Mouse (Mus musculus) layer of hippocampus, postnatal 25 days (tissue): ENCODE data around the gene Flnb. TPM values are rescaled to one million over a fixed set of nuclear protein-coding genes. Genes with fewer than 3 reads are reported as not detected.

Experiments used
- DNase-seq, 2 experiments: peaks; one replicate each; pipeline ENCODE4 v3.0.0; 2022; ENCODE audit warnings: mixed read lengths in 2 of 2, low spot score in 1 of 2; ENCODE audit errors: extremely low spot score in 1 of 2
- total RNA-seq, 2 experiments: library from RNA; stranded (reverse); gene quantifications; 2 replicates each; pipeline ENCODE4 v1.2.3; 2021

The Flnb gene
- total RNA-seq, 2 experiments from 2014 or later, result 37.2 to 68.2 TPM

DNA sequence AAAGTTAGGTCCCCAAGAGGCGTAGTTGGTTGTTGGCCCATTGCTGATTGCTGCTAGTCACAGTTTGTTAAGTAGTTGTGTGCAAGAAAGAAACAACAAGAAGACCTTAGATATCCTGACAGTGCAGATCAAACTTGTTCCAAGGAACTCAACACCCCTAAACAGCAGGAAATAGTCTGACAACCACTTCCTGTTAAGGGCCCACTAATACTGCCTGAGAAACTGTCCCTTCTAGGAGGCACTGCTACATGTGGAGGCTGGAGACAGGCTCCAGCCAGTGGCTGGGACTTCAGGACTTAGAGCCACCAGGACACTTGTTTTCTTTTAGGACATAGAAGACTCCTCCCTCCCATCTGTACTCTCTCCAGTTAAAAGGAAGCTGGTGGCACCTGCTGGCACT, 159.7 kb downstream of the Flnb start:
- DNase-seq, result no peak

- DNase-seq, result no peak
Observed at GRCm38 (mm10) chr14:7978183-7978582, 160.4 kb downstream of the Flnb start.

- no peak for DNase-seq
Observed at GRCm38 (mm10) chr14:7981226-7981625, 163.5 kb downstream of the Flnb start.

GRCm38 (mm10) chr14:7986913-7987312, 169.2 kb downstream of the Flnb start:
- no peak for DNase-seq

DNA sequence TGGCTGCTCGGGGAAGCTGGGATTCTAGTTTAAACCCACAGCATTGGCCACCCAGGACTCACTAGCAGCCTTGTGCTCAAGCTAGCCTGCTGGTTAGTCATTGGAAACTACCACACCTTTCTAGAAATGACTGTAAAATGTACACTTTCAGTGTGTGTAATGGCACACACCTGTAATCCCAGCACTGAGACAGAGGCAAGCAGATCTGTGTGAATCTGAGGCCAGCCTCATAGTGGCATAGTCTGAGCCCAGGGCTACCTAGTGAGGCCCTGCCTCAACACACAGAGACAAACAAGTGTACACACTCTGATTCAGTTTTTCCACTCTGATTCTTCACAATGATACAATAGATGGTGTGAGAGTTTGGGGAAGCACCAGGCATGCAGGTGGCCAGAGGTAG, 171.6 kb downstream of the Flnb start:
- no peak for DNase-seq

GRCm38 (mm10) chr14:7989961-7990360, 172.2 kb downstream of the Flnb start:
- no peak for DNase-seq

GRCm38 (mm10) chr14:7991108-7991776, 173.5 kb downstream of the Flnb start:
- DNase-seq, result no peak

- DNase-seq, result no peak
Observed at GRCm38 (mm10) chr14:7992158-7992557, 174.4 kb downstream of the Flnb start.

GRCm38 (mm10) chr14:7994271-7994767, 176.6 kb downstream of the Flnb start, which contains the start of gene Dnase1l3:
Gene Dnase1l3, minus strand, starts transcription at chr14:7994573.
- peak in 1 of 2 experiments; percentile 27 for DNase-seq

- peak; percentile 88 to 96 for DNase-seq
Observed at GRCm38 (mm10) chr14:7997255-7997696, 179.5 kb downstream of the Flnb start.

GRCm38 (mm10) chr14:7999030-7999429, 181.3 kb downstream of the Flnb start:
- no peak for DNase-seq

DNA sequence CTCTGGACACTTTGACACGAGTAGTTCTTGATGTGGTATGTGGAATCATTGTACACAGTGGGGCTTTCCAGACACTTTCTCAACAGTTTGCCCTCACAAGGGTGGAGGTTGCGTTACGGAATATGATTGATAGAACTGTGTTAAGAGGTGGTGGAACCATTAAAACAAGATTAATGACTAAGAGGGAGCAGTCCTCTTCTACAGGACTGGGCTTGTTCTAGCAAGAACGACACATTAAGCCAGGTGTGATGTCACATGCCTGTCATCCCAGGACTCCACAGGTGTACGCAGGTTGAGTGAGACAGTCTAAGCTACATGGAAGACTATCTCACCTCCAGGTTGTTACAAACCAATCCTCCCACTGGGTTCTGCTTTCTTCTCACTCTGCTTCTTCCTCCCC, 181.7 kb downstream of the Flnb start:
- no peak for DNase-seq

GRCm38 (mm10) chr14:8000247-8000646, 182.5 kb downstream of the Flnb start:
- no peak for DNase-seq

Other genes starting within 250 kb of the Flnb start
- gene Gm3558, start 249.4 kb upstream of the Flnb start, total RNA-seq, result 10 to 100 TPM in 1 of 2 experiments, 1 to 10 TPM in 1; 8.7 to 10.0 TPM
- not detected for gene Gm10338, start 222.4 kb upstream of the Flnb start, total RNA-seq
- gene Gm10128, start 174.0 kb upstream of the Flnb start, total RNA-seq, result not detected
- gene Gm26661, start 26.4 kb upstream of the Flnb start, total RNA-seq, result not detected
- not detected for gene Gm45521, start 139.3 kb downstream of the Flnb start, total RNA-seq
- gene Dnase1l3, start 176.6 kb downstream of the Flnb start, total RNA-seq, result under 1 TPM in 1 of 2 experiments, not detected in 1; 0.07 TPM
- 10 to 100 TPM; 70.1 to 78.5 TPM for gene Abhd6, start 184.9 kb downstream of the Flnb start, total RNA-seq